Mouse (Mus musculus) megakaryocyte-erythroid progenitor cell, adult 5-6 weeks (primary cell): Measurements from ENCODE around the gene Tpk1. TPM values are rescaled to one million over a fixed set of nuclear protein-coding genes. Genes with fewer than 3 reads are reported as not detected.

Experiments
- ATAC-seq: replicated peaks from 2 replicates; pipeline ENCODE4 v1.8.0; 2016; ENCODE audit warnings: mild to moderate bottlenecking, inconsistent platforms; ENCODE audit not compliant: severe bottlenecking, poor library complexity, low FRiP score, low TSS enrichment
- total RNA-seq, 2 experiments: library from RNA; stranded (forward) in 1 of 2; stranded (reverse) in 1 of 2; fragments of 200-1000, 215-1000 nt in 1 of 2; fragments of >200 nt in 1 of 2; fragmentation: Nextera tagmentation in 1 of 2; gene quantifications; 2 replicates each; pipeline ENCODE4 v1.2.3; 2014 to 2017

The Tpk1 gene
- total RNA-seq, 2 experiments from 2014 or later = 10.3 to 12.0 TPM

DNA sequence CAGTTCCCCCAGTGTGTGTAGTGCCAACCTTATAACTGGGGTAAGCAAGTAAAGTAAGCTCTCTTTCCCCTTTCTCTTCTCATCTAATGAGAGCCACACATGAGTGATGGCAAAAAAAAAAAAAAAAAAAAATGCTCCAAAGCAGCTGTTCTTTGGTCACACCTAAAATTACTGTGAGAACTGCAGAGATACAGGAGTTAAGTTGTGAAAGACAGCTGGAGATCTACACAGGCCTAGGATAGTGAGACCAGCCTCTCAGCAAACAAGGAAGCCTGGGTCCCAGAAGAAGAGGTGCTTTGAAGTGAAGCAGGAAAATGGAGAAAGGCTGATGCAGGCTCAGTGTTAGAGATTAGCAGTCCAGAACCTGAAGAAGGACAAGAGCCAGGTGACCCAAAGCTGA is 353.5 kb downstream of the Tpk1 start:
- ATAC-seq = no peak

DNA sequence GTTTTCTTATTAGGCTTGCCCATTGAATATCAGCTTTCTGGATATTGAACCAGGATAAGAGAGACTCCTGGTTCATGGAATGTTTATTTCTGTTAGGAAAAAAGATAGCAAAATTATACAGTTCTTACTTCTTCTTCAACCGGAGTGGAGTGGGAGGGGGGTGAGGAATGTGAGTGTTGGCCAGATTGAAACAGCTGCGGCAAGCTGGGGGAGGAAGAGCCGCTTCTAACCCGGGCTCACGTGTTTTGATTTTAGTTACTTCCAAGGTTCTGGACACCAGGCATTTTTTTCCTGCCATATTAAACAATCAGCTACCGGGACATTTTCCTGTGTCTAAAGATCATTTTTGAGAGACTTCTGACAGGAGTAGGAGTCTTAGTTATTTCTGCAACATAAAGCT is 356.0 kb downstream of the Tpk1 start:
- no peak for ATAC-seq

DNA sequence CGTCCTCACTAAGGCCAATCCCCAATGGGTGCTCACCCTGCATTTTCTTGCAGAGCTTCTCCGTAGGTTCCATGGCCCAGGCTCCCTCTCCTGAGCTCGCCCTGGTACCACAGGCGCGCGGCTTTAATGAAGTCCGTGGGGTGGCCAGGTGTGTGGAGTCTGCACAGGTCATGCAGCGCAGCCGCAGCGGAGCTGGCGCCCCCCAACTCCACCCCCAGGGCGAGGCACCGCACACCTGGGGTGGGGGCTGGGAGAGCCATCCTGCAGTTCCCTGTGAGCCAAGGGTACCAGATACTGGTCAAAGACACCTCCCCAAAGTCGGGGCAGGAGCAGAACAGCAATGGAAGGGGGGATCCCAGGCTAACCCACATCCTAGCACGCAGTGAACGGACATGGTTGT is 356.6 kb downstream of the Tpk1 start, which contains the start of gene Nobox:
Gene Nobox (minus strand): TSS at position 101 of the 400 bp plus-strand sequence.
- no peak for ATAC-seq

DNA sequence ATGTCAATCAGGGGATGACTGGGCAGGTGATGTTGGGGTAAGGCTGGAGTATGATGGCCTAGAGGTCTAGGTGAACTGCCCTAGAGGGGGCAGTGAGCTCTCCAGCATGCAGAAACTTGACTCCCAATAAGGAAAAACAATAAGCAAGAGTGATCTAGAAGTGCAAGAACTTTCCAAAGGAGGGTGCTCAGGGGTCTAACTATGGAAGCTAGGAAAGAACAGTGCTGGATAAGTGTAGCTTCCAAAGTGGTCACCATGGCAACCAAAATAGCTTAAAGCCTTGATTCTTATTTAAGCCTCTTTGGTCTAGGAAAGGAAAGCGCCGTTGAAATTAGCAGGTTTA is 368.6 kb downstream of the Tpk1 start:
- ATAC-seq = no peak; the same call in 1 of the 2 replicates

DNA sequence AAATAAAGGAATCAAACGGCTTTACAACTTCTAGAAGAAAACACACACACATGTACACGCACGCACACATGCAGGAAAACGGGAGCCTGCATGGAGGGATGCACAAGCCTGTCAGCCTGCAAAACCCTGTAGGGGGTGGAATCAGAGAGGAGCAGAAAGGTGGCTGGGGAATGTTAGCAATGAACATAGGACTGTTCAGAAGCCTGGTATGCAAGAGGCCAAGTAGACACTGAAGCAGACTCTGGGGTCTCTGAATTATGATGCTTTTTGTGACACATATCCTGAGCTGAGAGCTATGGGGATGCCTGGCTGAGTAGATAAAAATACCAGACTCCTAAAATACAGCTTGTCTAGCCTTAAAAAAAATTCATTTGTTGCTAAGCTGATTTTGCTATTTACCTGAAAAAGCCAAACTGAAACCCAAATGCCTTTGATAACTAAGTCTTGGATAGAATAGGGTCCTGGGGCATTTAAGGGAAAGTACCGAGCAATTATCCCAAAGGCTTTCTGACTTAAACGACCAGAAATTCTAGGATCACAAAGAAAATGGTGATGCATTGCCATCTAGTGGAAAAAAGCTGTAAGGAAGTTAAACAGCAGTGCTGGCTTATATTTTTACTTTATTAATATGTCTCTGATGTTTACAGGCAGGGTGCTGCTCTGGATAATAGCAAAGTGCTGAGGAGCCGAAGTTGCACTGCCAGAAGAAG is 369.1 kb downstream of the Tpk1 start:
- ATAC-seq = peak; percentile 66

DNA sequence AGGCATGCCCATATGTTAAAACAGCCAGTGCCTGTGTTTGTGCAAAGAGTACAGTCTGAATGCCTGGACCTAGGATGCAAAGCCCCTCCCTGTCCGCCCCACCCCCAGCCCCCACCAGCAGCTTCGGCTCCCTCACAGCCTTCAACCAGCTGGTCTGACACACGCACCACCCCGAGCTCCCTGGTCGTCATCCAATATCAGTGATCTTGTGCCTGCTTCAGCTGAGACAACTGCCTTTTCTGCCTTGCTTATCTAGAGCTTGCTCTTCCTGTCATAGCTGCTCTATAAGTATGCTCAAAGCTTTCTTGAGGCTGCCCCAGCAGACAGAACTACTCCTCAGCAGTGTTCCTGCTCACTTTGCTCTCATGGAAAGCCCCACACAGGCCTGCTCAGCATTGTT is 370.2 kb downstream of the Tpk1 start:
- peak; percentile 57; the same call in 1 of the 2 replicates for ATAC-seq
